Mouse (Mus musculus) gastrocnemius, postnatal 10 days (tissue): ENCODE results near the gene Gm43191. TPM values are rescaled to one million over a fixed set of nuclear protein-coding genes. Genes with fewer than 3 reads are reported as not detected.
"Not testable (repeated sequence)": the region's sequence is repeated elsewhere in the genome, so short reads cannot be mapped to it uniquely, and the experiment has no call there.

Source experiments
- DNase-seq: peaks from one replicate; pipeline ENCODE4 v3.0.0; 2021; ENCODE audit warnings: mixed read lengths
- total RNA-seq, 2 experiments: library from RNA; stranded (reverse); gene quantifications; 2 replicates each; pipeline ENCODE4 v1.2.3; 2021

Gene Gm43191
- total RNA-seq, 2 experiments from 2014 or later: not detected

- DNase-seq: peak; percentile 57
These were observed 19.1 kb downstream of the Gm43191 start for GRCm38 (mm10) chr3:116661870-116662414.

GRCm38 (mm10) chr3:116661288-116661869 is 19.7 kb downstream of the Gm43191 start:
- no peak for DNase-seq

- DNase-seq: no peak
These were observed 21.1 kb downstream of the Gm43191 start for GRCm38 (mm10) chr3:116659856-116660430.

GRCm38 (mm10) chr3:116658928-116659565 is 22.0 kb downstream of the Gm43191 start:
- no peak for DNase-seq

GRCm38 (mm10) chr3:116656184-116656965 is 24.7 kb downstream of the Gm43191 start:
- no peak for DNase-seq

GRCm38 (mm10) chr3:116654051-116654450 is 27.0 kb downstream of the Gm43191 start:
- DNase-seq: not testable (repeated sequence)

- DNase-seq: no peak
These were observed 27.6 kb downstream of the Gm43191 start for GRCm38 (mm10) chr3:116653278-116653945.

- DNase-seq: no peak
These were observed 29.0 kb downstream of the Gm43191 start for GRCm38 (mm10) chr3:116652033-116652446.

GRCm38 (mm10) chr3:116650698-116651097 is 30.4 kb downstream of the Gm43191 start:
- DNase-seq: no peak

- DNase-seq: no peak
These were observed 32.3 kb downstream of the Gm43191 start for GRCm38 (mm10) chr3:116648805-116649204.

- no peak for DNase-seq
These were observed 34.7 kb downstream of the Gm43191 start for GRCm38 (mm10) chr3:116646387-116646786.

- no peak for DNase-seq
These were observed 38.7 kb downstream of the Gm43191 start for GRCm38 (mm10) chr3:116642373-116642772.

GRCm38 (mm10) chr3:116641811-116642371 is 39.2 kb downstream of the Gm43191 start:
- DNase-seq: no peak

GRCm38 (mm10) chr3:116640024-116640423 is 41.0 kb downstream of the Gm43191 start:
- no peak for DNase-seq

GRCm38 (mm10) chr3:116638572-116638971 is 42.5 kb downstream of the Gm43191 start:
- no peak for DNase-seq

GRCm38 (mm10) chr3:116637693-116638476 is 43.2 kb downstream of the Gm43191 start:
- no peak for DNase-seq

- no peak for DNase-seq
These were observed 45.3 kb downstream of the Gm43191 start for GRCm38 (mm10) chr3:116635799-116636198.

- DNase-seq: no peak
These were observed 46.2 kb downstream of the Gm43191 start for GRCm38 (mm10) chr3:116634853-116635252.

GRCm38 (mm10) chr3:116634091-116634490 is 47.0 kb downstream of the Gm43191 start:
- DNase-seq: no peak

GRCm38 (mm10) chr3:116632971-116633370 is 48.1 kb downstream of the Gm43191 start:
- DNase-seq: no peak

GRCm38 (mm10) chr3:116631459-116631858 is 49.6 kb downstream of the Gm43191 start:
- no peak for DNase-seq
